24 mouse cellular contexts compared by ENCODE assay signal in genomic region chr19:46629807-46630206, GRCm38 (mm10). TPM values are rescaled to one million over a fixed set of nuclear protein-coding genes. Genes with fewer than 3 reads are reported as not detected.
A peak's percentile ranks its signal among the peaks of the same experiment; 100 is the strongest.
DNase-seq lines count a peak whose midpoint lies in the region; ATAC-seq and TF ChIP-seq lines count a peak whose summit lies in the region.
"Had no signal": no experiment of that assay in that cellular context is flagged by ENCODE, and none has a peak within 500 bp of the region (broad histone marks: within the 10 kb centered on the region; RNA-seq: fewer than 3 reads in every experiment).

No protein-coding gene starts in this region.

- 0 out of 2 replicates have a peak, but pooled peaks cover 4% of the 10 kb centered on the region for H3K36me3 ChIP-seq in heart, embryonic 11.5 days (ENCODE audit: control insufficient read depth, insufficient read depth, low read length)
- H3K36me3 ChIP-seq in liver, postnatal 0 days (replicated peaks; ENCODE audit: insufficient read depth, low read length) = peaks cover 24% of the 10 kb centered on the region
- H3K36me3 ChIP-seq in embryonic facial prominence, embryonic 13.5 days = peaks cover 23% of the 10 kb centered on the region
- peaks cover 50% of the 10 kb centered on the region for H3K36me3 ChIP-seq in limb, embryonic 10.5 days
- peaks cover 5% of the 10 kb centered on the region; the same call in 1 of the 2 replicates for H3K36me3 ChIP-seq in forebrain, embryonic 14.5 days (ENCODE audit: control insufficient read depth, insufficient read depth, low read length)
- H3K36me3 ChIP-seq: hindbrain, embryonic 15.5 days; midbrain, embryonic 15.5 days had no signal

- H3K9me3 ChIP-seq in heart, embryonic 11.5 days (replicated peaks; ENCODE audit: control insufficient read depth, low read length) = no peaks in the 10 kb centered on the region
- H3K9me3 ChIP-seq in liver, postnatal 0 days (ENCODE audit: low read length) = no peaks in the 10 kb centered on the region
- H3K9me3 ChIP-seq in embryonic facial prominence, embryonic 13.5 days = no peaks in the 10 kb centered on the region
- no peaks in the 10 kb centered on the region for H3K9me3 ChIP-seq in limb, embryonic 10.5 days (replicated peaks)
- H3K9me3 ChIP-seq in forebrain, embryonic 14.5 days (replicated peaks; ENCODE audit: control insufficient read depth, low read length) = no peaks in the 10 kb centered on the region
- H3K9me3 ChIP-seq: forebrain, embryonic 10.5 days; hindbrain, embryonic 15.5 days; midbrain, embryonic 15.5 days had no signal

- H3K27ac ChIP-seq in heart, embryonic 11.5 days (ENCODE audit: low read depth, low read length) = 0 out of 2 replicates have a peak overlapping the region, but pooled peaks have one; percentile 10
- H3K27ac ChIP-seq in liver, postnatal 0 days (ENCODE audit: low read depth) = peak overlapping the region; percentile 39; the same call in 1 of the 2 replicates
- peak overlapping the region; percentile 45 for H3K27ac ChIP-seq in embryonic facial prominence, embryonic 13.5 days
- H3K27ac ChIP-seq in limb, embryonic 10.5 days = 0 out of 2 replicates have a peak overlapping the region, but pooled peaks have one; percentile 25
- H3K27ac ChIP-seq in forebrain, embryonic 14.5 days (ENCODE audit: low read depth, low read length) = no peak overlapping the region
- H3K27ac ChIP-seq: forebrain, embryonic 10.5 days; hindbrain, embryonic 15.5 days; kidney, postnatal 0 days; layer of hippocampus, adult 2 months; midbrain, embryonic 15.5 days had no signal

- DNase-seq in heart, adult 18-20 months = no peak
- no peak for DNase-seq in liver, postnatal 0 days
- no peak for DNase-seq in liver
- no peak for DNase-seq in limb, embryonic 10.5 days (ENCODE audit: low spot score)
- DNase-seq in forebrain, embryonic 14.5 days (ENCODE audit: low spot score) = no peak
- DNase-seq in ovary, adult 18-20 months (ENCODE audit: low spot score) = no peak
- DNase-seq: adrenal gland, adult 2 months; cerebellum, postnatal 10 days; gastrocnemius, postnatal 36 days; left cerebral cortex, postnatal 4 days; lung, adult 18-20 months; retina, postnatal 1 day; right cerebral cortex, postnatal 4 days; thymus, postnatal 4 days had no signal

- H3K4me3 ChIP-seq in heart, embryonic 11.5 days (ENCODE audit: low read depth, low read length) = no peak overlapping the region
- H3K4me3 ChIP-seq in liver, postnatal 0 days (ENCODE audit: low read depth, low read length) = no peak overlapping the region
- H3K4me3 ChIP-seq in embryonic facial prominence, embryonic 13.5 days = no peak overlapping the region
- H3K4me3 ChIP-seq in limb, embryonic 10.5 days = no peak overlapping the region
- no peak overlapping the region for H3K4me3 ChIP-seq in forebrain, embryonic 14.5 days (ENCODE audit: low read depth, low read length)
- H3K4me3 ChIP-seq: forebrain, embryonic 10.5 days; hindbrain, embryonic 15.5 days; layer of hippocampus, adult 2 months; midbrain, embryonic 15.5 days had no signal

- peaks cover 61% of the 10 kb centered on the region for H3K4me1 ChIP-seq in heart, embryonic 11.5 days (ENCODE audit: control insufficient read depth, insufficient read depth, low read length)
- peaks cover 29% of the 10 kb centered on the region for H3K4me1 ChIP-seq in liver, postnatal 0 days (ENCODE audit: insufficient read depth)
- peaks cover 28% of the 10 kb centered on the region for H3K4me1 ChIP-seq in embryonic facial prominence, embryonic 13.5 days
- peaks cover 33% of the 10 kb centered on the region for H3K4me1 ChIP-seq in limb, embryonic 10.5 days
- H3K4me1 ChIP-seq in forebrain, embryonic 14.5 days (ENCODE audit: control insufficient read depth, insufficient read depth, low read length) = no peaks in the 10 kb centered on the region
- H3K4me1 ChIP-seq: midbrain, embryonic 15.5 days had no signal

- TF ChIP-seq CTCF in liver, postnatal 0 days (IDR thresholded peaks at IDR 0.05; ENCODE audit: low read depth) = no peak

- TF ChIP-seq EP300 in liver, postnatal 0 days (IDR thresholded peaks at IDR 0.05; ENCODE audit: low read depth) = no peak

- no peaks in the 10 kb centered on the region for H3K27me3 ChIP-seq in heart, embryonic 11.5 days (ENCODE audit: control insufficient read depth, insufficient read depth, low read length)
- H3K27me3 ChIP-seq in liver, postnatal 0 days (ENCODE audit: insufficient read depth, low read length) = no peaks in the 10 kb centered on the region
- no peaks in the 10 kb centered on the region for H3K27me3 ChIP-seq in embryonic facial prominence, embryonic 13.5 days
- no peaks in the 10 kb centered on the region for H3K27me3 ChIP-seq in limb, embryonic 10.5 days (ENCODE audit: low read depth, poor library complexity, severe bottlenecking)
- H3K27me3 ChIP-seq in forebrain, embryonic 14.5 days (replicated peaks; ENCODE audit: control insufficient read depth, insufficient read depth, low read length) = no peaks in the 10 kb centered on the region
- H3K27me3 ChIP-seq: hindbrain, embryonic 15.5 days; midbrain, embryonic 15.5 days had no signal

- H3K9ac ChIP-seq in heart, embryonic 11.5 days (ENCODE audit: low read depth, low read length) = no peak overlapping the region
- H3K9ac ChIP-seq in liver, postnatal 0 days (replicated peaks) = no peak overlapping the region
- H3K9ac ChIP-seq in embryonic facial prominence, embryonic 13.5 days = 0 out of 2 replicates have a peak overlapping the region, but pooled peaks have one; percentile 27
- H3K9ac ChIP-seq in forebrain, embryonic 14.5 days (ENCODE audit: low read length) = no peak overlapping the region
- H3K9ac ChIP-seq: hindbrain, embryonic 15.5 days; midbrain, embryonic 15.5 days had no signal

- WGBS in heart, embryonic 11.5 days (ENCODE audit: insufficient replicate concordance) = 73% methylated on average over 9 of the region's 9 CpGs
- 61% methylated on average over 9 of the region's 9 CpGs for WGBS in liver, postnatal 0 days (ENCODE audit: insufficient replicate concordance)
- WGBS in embryonic facial prominence, embryonic 13.5 days = 83% methylated on average over 9 of the region's 9 CpGs
- 87% methylated on average over 9 of the region's 9 CpGs for WGBS in limb, embryonic 10.5 days
- 83% methylated on average over 9 of the region's 9 CpGs for WGBS in forebrain, embryonic 14.5 days

- no peak overlapping the region for H3K4me2 ChIP-seq in heart, embryonic 11.5 days
- no peak overlapping the region for H3K4me2 ChIP-seq in liver, postnatal 0 days (ENCODE audit: low read depth, low read length)
- no peak overlapping the region for H3K4me2 ChIP-seq in embryonic facial prominence, embryonic 13.5 days
- no peak overlapping the region for H3K4me2 ChIP-seq in forebrain, embryonic 14.5 days (ENCODE audit: low read length)
- H3K4me2 ChIP-seq: hindbrain, embryonic 15.5 days; midbrain, embryonic 15.5 days had no signal

- ATAC-seq in heart, embryonic 11.5 days (replicated peaks; ENCODE audit: insufficient number of reproducible peaks, low FRiP score, low TSS enrichment) = no peak
- ATAC-seq in liver, postnatal 0 days = no peak
- no peak for ATAC-seq in embryonic facial prominence, embryonic 13.5 days (ENCODE audit: insufficient number of reproducible peaks, insufficient read depth, low FRiP score, low TSS enrichment, low read depth)
- ATAC-seq in forebrain, embryonic 14.5 days = no peak
- ATAC-seq: intestine, postnatal 0 days; midbrain, embryonic 15.5 days had no signal

RNA-seq across cellular contexts. Expression of gene Wbp1l, which starts 30.9 kb away (rescaled TPM):
- 41.5 and 45.9 TPM in 2 replicates for polyA plus RNA-seq in heart, embryonic 11.5 days (2014; fragmentation: Nextera tagmentation; extraction: Ambion mirVana)
- total RNA-seq in heart, adult 18-20 months (2021) = 10 to 100 TPM; 46.9 to 60.7 TPM
- 40.4 and 48.8 TPM in 2 replicates for polyA plus RNA-seq in liver, postnatal 0 days (2015; fragmentation: Nextera tagmentation; extraction: Ambion mirVana)
- polyA plus RNA-seq in embryonic facial prominence, embryonic 13.5 days (2015; fragmentation: Nextera tagmentation; extraction: Ambion mirVana) = 41.9 and 42.5 TPM in 2 replicates
- 49.8 and 52.3 TPM in 2 replicates for polyA plus RNA-seq in limb, embryonic 10.5 days (2016; fragmentation: Nextera tagmentation; extraction: Ambion mirVana)
- polyA plus RNA-seq in forebrain, embryonic 14.5 days (2014; fragmentation: Nextera tagmentation; extraction: Ambion mirVana) = 23.6 and 25.5 TPM in 2 replicates

RNA-seq across cellular contexts. Expression of gene Cyp17a1, which starts 43.2 kb away (rescaled TPM):
- 0.97 and 1.1 TPM in 2 replicates for polyA plus RNA-seq in heart, embryonic 11.5 days (2014; fragmentation: Nextera tagmentation; extraction: Ambion mirVana)
- not detected for total RNA-seq in heart, adult 18-20 months (2021)
- 3.3 and 5.8 TPM in 2 replicates for polyA plus RNA-seq in liver, postnatal 0 days (2015; fragmentation: Nextera tagmentation; extraction: Ambion mirVana)
- not detected in 2 replicates for polyA plus RNA-seq in embryonic facial prominence, embryonic 13.5 days (2015; fragmentation: Nextera tagmentation; extraction: Ambion mirVana)
- polyA plus RNA-seq in limb, embryonic 10.5 days (2016; fragmentation: Nextera tagmentation; extraction: Ambion mirVana) = not detected in 2 replicates
- not detected in 2 replicates for polyA plus RNA-seq in forebrain, embryonic 14.5 days (2014; fragmentation: Nextera tagmentation; extraction: Ambion mirVana)
- total RNA-seq: gastrocnemius, postnatal 36 days; layer of hippocampus, adult 2 months; left cerebral cortex, adult 18-20 months; MEL had no signal
- polyA plus RNA-seq: forebrain, embryonic 10.5 days; hindbrain, embryonic 15.5 days; intestine, postnatal 0 days; kidney, postnatal 0 days; midbrain, embryonic 15.5 days had no signal

RNA-seq across cellular contexts. Expression of gene Sfxn2, which starts 56.6 kb away (rescaled TPM):
- polyA plus RNA-seq in heart, embryonic 11.5 days (2014; fragmentation: Nextera tagmentation; extraction: Ambion mirVana) = 8.1 and 10.5 TPM in 2 replicates
- 1 to 10 TPM; 2.0 to 2.8 TPM for total RNA-seq in heart, adult 18-20 months (2021)
- 63.0 and 63.4 TPM in 2 replicates for polyA plus RNA-seq in liver, postnatal 0 days (2015; fragmentation: Nextera tagmentation; extraction: Ambion mirVana)
- polyA plus RNA-seq in embryonic facial prominence, embryonic 13.5 days (2015; fragmentation: Nextera tagmentation; extraction: Ambion mirVana) = 24.9 and 25.2 TPM in 2 replicates
- 19.0 and 21.7 TPM in 2 replicates for polyA plus RNA-seq in limb, embryonic 10.5 days (2016; fragmentation: Nextera tagmentation; extraction: Ambion mirVana)
- polyA plus RNA-seq in forebrain, embryonic 14.5 days (2014; fragmentation: Nextera tagmentation; extraction: Ambion mirVana) = 6.8 and 8.0 TPM in 2 replicates

RNA-seq across cellular contexts. Expression of gene Arl3, which starts 56.8 kb away (rescaled TPM):
- 67.5 and 83.5 TPM in 2 replicates for polyA plus RNA-seq in heart, embryonic 11.5 days (2014; fragmentation: Nextera tagmentation; extraction: Ambion mirVana)
- 10 to 100 TPM; 34.6 to 38.1 TPM for total RNA-seq in heart, adult 18-20 months (2021)
- 17.0 and 17.1 TPM in 2 replicates for polyA plus RNA-seq in liver, postnatal 0 days (2015; fragmentation: Nextera tagmentation; extraction: Ambion mirVana)
- 192 and 193 TPM in 2 replicates for polyA plus RNA-seq in embryonic facial prominence, embryonic 13.5 days (2015; fragmentation: Nextera tagmentation; extraction: Ambion mirVana)
- 164 and 173 TPM in 2 replicates for polyA plus RNA-seq in limb, embryonic 10.5 days (2016; fragmentation: Nextera tagmentation; extraction: Ambion mirVana)
- 159 and 164 TPM in 2 replicates for polyA plus RNA-seq in forebrain, embryonic 14.5 days (2014; fragmentation: Nextera tagmentation; extraction: Ambion mirVana)

RNA-seq across cellular contexts. Expression of gene Borcs7, which starts 59.9 kb away (rescaled TPM):
- 14.7 and 16.5 TPM in 2 replicates for polyA plus RNA-seq in heart, embryonic 11.5 days (2014; fragmentation: Nextera tagmentation; extraction: Ambion mirVana)
- total RNA-seq in heart, adult 18-20 months (2021) = 1 to 10 TPM; 7.5 to 8.8 TPM
- polyA plus RNA-seq in liver, postnatal 0 days (2015; fragmentation: Nextera tagmentation; extraction: Ambion mirVana) = 6.6 and 7.1 TPM in 2 replicates
- 14.6 and 17.4 TPM in 2 replicates for polyA plus RNA-seq in embryonic facial prominence, embryonic 13.5 days (2015; fragmentation: Nextera tagmentation; extraction: Ambion mirVana)
- 11.0 and 12.7 TPM in 2 replicates for polyA plus RNA-seq in limb, embryonic 10.5 days (2016; fragmentation: Nextera tagmentation; extraction: Ambion mirVana)
- 10.5 and 12.5 TPM in 2 replicates for polyA plus RNA-seq in forebrain, embryonic 14.5 days (2014; fragmentation: Nextera tagmentation; extraction: Ambion mirVana)
